Mouse (Mus musculus): ENCODE data around the gene Dync1h1. TPM values are rescaled to one million over a fixed set of nuclear protein-coding genes. Genes with fewer than 3 reads are reported as not detected.

The Dync1h1 gene
- 60.5 and 69.2 TPM in 2 replicates for polyA plus RNA-seq (2014; fragmentation: Nextera tagmentation; extraction: Ambion mirVana)

DNA sequence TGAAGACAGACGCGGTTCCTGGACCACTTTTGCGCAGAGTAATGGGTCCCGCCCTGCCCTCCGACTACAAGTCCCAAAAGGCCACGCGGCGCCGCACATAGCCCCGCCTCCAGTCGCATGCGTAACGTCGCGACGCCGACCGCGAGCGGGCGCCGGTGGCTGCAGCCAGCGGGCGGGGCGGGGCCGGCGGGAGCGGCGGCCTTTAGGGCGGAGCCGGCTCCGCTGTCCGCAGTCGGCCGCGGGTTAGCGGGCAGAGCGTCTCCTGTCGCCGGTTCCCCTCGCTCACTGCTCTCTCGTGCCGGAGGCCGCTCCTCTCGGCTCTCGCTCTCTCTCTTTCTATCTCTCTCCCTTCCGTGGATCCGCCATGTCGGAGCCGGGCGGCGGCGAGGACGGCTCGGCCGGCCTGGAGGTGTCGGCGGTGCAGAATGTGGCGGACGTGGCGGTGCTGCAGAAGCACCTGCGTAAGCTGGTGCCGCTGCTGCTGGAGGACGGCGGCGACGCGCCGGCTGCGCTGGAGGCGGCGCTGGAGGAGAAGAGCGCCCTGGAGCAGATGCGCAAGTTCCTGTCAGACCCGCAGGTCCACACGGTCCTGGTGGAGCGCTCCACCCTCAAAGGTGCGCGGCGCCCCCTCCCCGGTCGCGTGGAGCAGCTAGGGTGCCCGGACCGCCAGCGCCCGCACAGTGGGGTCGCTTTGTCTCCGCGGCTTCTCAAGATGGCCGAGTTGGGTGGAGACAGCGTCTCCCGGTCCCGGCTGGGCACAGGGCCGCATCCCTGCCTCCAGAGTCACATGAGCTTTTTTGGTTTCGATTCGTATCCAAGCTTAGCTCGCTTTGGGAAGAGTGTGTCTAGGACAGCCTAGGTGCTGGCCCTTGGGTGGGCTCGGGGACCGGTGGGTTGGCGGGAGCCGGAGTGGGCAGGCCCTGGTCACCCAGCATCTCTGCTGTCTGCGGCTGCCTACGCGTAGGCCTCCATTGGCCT, at the start of gene Dync1h1:
Dync1h1 (plus strand) TSS at position 212 of the 978 bp plus-strand sequence.
- Histone ChIP-seq H3K4me3 (ENCODE audit: low read depth, low read length) (peak within 1 kb of the TSS; percentile 99), H3K27me3 (replicated peaks; ENCODE audit: control insufficient read depth, insufficient read depth, low read length) (no peaks in the 10 kb centered on the region), H3K4me2 (ENCODE audit: low read depth, low read length) (peak within 1 kb of the TSS; percentile 78), H3K9ac (ENCODE audit: low read depth, low read length) (peak within 1 kb of the TSS; percentile 97), H3K27ac (replicated peaks; ENCODE audit: low read depth, low read length) (peak within 1 kb of the TSS; percentile 97), H3K4me1 (ENCODE audit: control insufficient read depth, insufficient read depth, low read length) (peaks cover 22% of the 10 kb centered on the region; the same call in 1 of the 2 replicates), H3K36me3 (ENCODE audit: control insufficient read depth, insufficient read depth, low read length) (0 out of 2 replicates have a peak, but pooled peaks cover 3% of the 10 kb centered on the region), H3K9me3 (ENCODE audit: control insufficient read depth, low read length) (no peaks in the 10 kb centered on the region)
- peak; percentile 96 for ATAC-seq (ENCODE audit: low read depth)
- WGBS, result 0% methylated on average over 66 of the region's 105 CpGs
- peak; percentile 96 for DNase-seq (ENCODE audit: low spot score)

DNA sequence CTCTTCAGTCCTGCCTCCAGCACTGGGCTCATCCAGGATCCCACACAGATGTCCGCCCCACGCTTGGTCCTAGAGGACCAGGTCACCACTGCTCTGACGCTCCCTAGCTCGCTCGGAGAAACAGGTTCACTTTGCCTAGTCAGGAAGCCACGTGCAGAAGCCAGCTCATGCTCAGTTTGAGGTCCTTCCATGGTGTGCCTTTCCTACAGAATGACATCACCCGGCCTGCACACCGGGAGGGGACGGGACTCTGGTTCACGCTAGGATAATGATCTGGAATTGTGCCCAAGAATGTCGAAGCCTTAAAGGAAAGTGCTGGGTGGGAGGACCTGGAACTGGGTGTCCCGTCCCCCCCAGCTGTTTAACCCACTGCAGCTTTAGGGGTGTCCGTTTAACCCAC, 49.1 kb upstream of the Dync1h1 start:
- Histone ChIP-seq H3K4me1 (ENCODE audit: control insufficient read depth, insufficient read depth, low read length) (no peaks in the 10 kb centered on the region), H3K4me2 (ENCODE audit: low read depth, low read length) (no peak overlapping the region), H3K27ac (replicated peaks; ENCODE audit: low read depth, low read length) (no peak overlapping the region), H3K27me3 (replicated peaks; ENCODE audit: control insufficient read depth, insufficient read depth, low read length) (no peaks in the 10 kb centered on the region), H3K4me3 (ENCODE audit: low read depth, low read length) (no peak overlapping the region), H3K9ac (ENCODE audit: low read depth, low read length) (no peak overlapping the region), H3K36me3 (ENCODE audit: control insufficient read depth, insufficient read depth, low read length) (peaks cover 87% of the 10 kb centered on the region), H3K9me3 (ENCODE audit: control insufficient read depth, low read length) (no peaks in the 10 kb centered on the region)
- no peak for DNase-seq (ENCODE audit: low spot score)
- ATAC-seq (ENCODE audit: low read depth), result no peak
- 77% methylated on average over 13 of the region's 13 CpGs for WGBS

DNA sequence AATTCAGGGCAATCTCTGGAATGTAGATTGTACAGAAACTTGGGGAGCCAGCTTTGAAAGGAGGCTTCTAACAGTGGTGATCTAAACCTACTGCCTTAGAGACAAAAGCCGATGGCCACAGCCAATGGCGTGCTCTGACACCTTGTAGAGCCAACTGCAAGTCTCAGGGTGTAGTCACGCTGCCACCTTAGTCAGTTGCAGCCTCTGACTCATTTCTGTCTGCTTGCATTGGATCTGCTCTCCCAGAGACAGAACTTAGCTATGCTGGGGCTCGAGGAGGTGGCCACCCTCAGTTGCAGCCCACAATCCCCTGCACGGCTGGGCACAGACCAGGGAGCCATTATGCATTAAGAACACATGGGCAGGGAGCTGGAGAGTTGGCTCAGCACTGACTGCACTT, 47.9 kb upstream of the Dync1h1 start:
- Histone ChIP-seq H3K27ac (replicated peaks; ENCODE audit: low read depth, low read length) (no peak overlapping the region), H3K4me2 (ENCODE audit: low read depth, low read length) (no peak overlapping the region), H3K9ac (ENCODE audit: low read depth, low read length) (no peak overlapping the region), H3K36me3 (ENCODE audit: control insufficient read depth, insufficient read depth, low read length) (peaks cover 88% of the 10 kb centered on the region), H3K4me1 (ENCODE audit: control insufficient read depth, insufficient read depth, low read length) (no peaks in the 10 kb centered on the region), H3K4me3 (ENCODE audit: low read depth, low read length) (no peak overlapping the region), H3K27me3 (replicated peaks; ENCODE audit: control insufficient read depth, insufficient read depth, low read length) (no peaks in the 10 kb centered on the region), H3K9me3 (ENCODE audit: control insufficient read depth, low read length) (no peaks in the 10 kb centered on the region)
- ATAC-seq (ENCODE audit: low read depth) (no peak), DNase-seq (ENCODE audit: low spot score) (no peak)
- WGBS, result 96% methylated on average over 5 of the region's 5 CpGs

DNA sequence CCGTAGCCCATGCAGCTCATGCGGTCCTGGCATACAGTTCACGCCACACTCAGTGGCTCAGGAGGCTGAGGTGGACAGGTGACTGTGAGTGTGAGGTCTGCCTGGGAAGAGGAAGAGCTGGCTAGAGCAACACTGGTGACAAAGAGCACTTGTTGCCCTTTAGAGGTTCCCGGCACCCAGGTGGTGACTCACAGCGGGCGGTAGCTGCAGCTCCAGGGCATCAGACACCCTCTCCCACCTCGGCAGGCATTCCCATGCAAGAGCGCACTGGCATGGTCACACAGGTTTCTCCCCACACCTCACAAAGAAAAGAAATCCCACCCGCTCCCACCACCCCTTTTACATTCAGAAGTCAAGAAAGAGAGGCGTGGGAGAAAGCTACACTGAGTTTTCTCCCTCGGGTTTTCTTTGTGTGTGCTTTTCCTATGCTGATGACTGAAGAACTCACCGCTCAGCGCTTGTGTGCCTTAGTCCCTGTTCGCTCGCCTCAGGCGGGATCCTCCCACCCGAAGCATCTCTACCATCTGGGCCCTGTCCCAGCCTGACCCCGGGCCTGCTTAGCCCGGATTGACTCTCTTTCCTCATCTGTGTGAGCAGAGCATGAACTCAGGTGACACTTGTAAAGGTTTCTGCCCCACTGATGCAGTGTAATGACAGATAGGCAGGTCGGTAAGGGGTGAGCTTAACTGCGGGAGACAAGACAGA, 45.6 kb upstream of the Dync1h1 start:
- no peaks in the 10 kb centered on the region for H3K27me3 ChIP-seq (replicated peaks; ENCODE audit: control insufficient read depth, insufficient read depth, low read length)
- no peak for DNase-seq (ENCODE audit: low spot score)
- H3K9me3 ChIP-seq (ENCODE audit: control insufficient read depth, low read length), result no peaks in the 10 kb centered on the region
- 86% methylated on average over 21 of the region's 21 CpGs for WGBS
- H3K4me1 ChIP-seq (ENCODE audit: control insufficient read depth, insufficient read depth, low read length), result no peaks in the 10 kb centered on the region
- H3K36me3 ChIP-seq (ENCODE audit: control insufficient read depth, insufficient read depth, low read length), result peaks cover 94% of the 10 kb centered on the region
- H3K9ac ChIP-seq (ENCODE audit: low read depth, low read length), result no peak overlapping the region
- ATAC-seq (ENCODE audit: low read depth), result no peak
- no peak overlapping the region for H3K4me3 ChIP-seq (ENCODE audit: low read depth, low read length)
- no peak overlapping the region for H3K4me2 ChIP-seq (ENCODE audit: low read depth, low read length)
- H3K27ac ChIP-seq (replicated peaks; ENCODE audit: low read depth, low read length), result no peak overlapping the region

DNA sequence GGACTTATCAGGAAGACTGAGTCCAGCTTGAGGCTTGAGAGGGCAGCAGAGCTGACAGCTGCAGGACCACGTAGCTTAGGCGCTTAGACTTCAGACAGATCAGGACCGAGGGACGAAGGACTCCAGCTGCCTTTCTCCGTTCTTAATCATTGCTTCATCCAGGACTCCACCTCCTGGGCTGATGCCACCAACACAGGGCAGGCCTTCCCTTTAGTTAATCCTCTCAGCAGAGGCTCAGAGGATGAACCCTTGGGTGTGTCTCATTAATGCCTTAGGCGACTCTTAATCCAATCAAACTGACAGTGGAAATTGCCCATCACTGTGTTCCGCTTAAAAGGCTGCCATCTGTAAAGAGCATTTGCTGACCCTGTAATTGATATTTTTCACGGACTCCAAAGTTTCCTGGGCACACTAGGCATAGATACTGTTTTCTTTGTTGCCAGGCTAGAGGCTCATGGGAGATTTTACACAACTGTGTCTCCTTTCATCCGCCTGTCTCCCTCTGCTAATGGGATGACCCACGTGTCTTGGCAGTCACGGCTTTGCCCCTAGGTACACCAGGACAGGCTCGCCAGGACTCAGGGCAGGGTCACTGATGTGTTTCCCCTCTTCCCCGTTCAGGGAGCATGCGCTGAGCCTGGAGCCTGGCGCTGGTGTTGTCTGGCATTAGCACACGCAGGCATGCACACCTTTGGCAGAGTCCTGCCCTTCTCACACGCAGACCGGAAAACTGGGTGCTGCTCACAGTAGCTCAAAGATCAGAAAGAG, 44.2 kb upstream of the Dync1h1 start:
- 68% methylated on average over 18 of the region's 18 CpGs for WGBS

DNA sequence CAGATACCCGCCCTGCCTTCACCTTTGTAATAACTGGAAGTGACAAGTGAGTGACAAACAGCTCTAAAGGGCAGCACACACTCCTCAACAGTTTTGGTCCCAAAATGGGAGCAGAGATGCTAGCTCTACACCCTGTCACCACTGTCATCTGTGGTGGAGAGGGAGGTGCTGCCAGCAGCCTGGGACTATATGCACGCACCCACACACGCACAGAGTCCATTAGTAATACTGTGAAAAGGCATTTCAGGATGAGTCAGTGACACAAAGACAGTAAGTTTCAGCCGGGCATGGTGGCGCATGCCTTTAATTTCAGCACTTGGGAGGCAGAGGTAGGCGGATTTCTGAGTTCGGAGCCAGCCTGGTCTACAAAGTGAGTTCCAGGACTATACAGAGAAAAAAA, 43.1 kb upstream of the Dync1h1 start:
- no peaks in the 10 kb centered on the region for H3K9me3 ChIP-seq (ENCODE audit: control insufficient read depth, low read length)
- peaks cover 95% of the 10 kb centered on the region for H3K36me3 ChIP-seq (ENCODE audit: control insufficient read depth, insufficient read depth, low read length)
- H3K4me3 ChIP-seq (ENCODE audit: low read depth, low read length), result no peak overlapping the region
- DNase-seq (ENCODE audit: low spot score), result no peak
- H3K27me3 ChIP-seq (replicated peaks; ENCODE audit: control insufficient read depth, insufficient read depth, low read length), result no peaks in the 10 kb centered on the region
- H3K4me1 ChIP-seq (ENCODE audit: control insufficient read depth, insufficient read depth, low read length), result no peaks in the 10 kb centered on the region
- no peak overlapping the region for H3K27ac ChIP-seq (replicated peaks; ENCODE audit: low read depth, low read length)
- 97% methylated on average over 7 of the region's 7 CpGs for WGBS
- H3K4me2 ChIP-seq (ENCODE audit: low read depth, low read length), result no peak overlapping the region
- no peak overlapping the region for H3K9ac ChIP-seq (ENCODE audit: low read depth, low read length)
- ATAC-seq (ENCODE audit: low read depth), result no peak

More for the DNA sequence above, 44.2 kb upstream of the Dync1h1 start:
- H3K9me3 ChIP-seq (ENCODE audit: control insufficient read depth, low read length), result no peaks in the 10 kb centered on the region
- no peaks in the 10 kb centered on the region for H3K27me3 ChIP-seq (replicated peaks; ENCODE audit: control insufficient read depth, insufficient read depth, low read length)
- ATAC-seq (ENCODE audit: low read depth) (peak; percentile 50; the same call in 1 of the 2 replicates), DNase-seq (ENCODE audit: low spot score) (peak; percentile 17)
- H3K9ac ChIP-seq (ENCODE audit: low read depth, low read length), result no peak overlapping the region
- H3K4me3 ChIP-seq (ENCODE audit: low read depth, low read length), result no peak overlapping the region
- no peak overlapping the region for H3K4me2 ChIP-seq (ENCODE audit: low read depth, low read length)
- H3K27ac ChIP-seq (replicated peaks; ENCODE audit: low read depth, low read length), result no peak overlapping the region
- H3K36me3 ChIP-seq (ENCODE audit: control insufficient read depth, insufficient read depth, low read length), result peaks cover 95% of the 10 kb centered on the region
- H3K4me1 ChIP-seq (ENCODE audit: control insufficient read depth, insufficient read depth, low read length), result no peaks in the 10 kb centered on the region

DNA sequence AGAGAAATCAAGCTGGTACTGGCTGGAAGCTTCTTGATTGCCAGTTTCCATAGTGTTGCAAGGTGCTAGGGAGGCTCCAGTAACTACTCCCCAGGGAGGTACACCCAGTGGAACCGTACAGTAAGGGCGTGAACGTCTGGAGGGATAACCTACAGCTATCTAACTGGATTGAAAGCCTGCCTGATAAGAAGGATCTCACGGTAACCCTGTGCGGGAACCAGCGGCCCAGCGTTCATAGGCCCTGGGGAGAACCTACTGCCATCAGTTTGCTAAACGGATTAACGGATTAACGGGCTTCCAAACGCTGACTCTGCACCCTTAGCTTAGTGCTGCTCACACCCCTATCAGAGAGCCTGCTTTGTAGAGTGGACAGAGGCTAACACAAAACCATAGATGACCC, 37.9 kb upstream of the Dync1h1 start:
- Histone ChIP-seq H3K9ac (ENCODE audit: low read depth, low read length) (no peak overlapping the region), H3K27me3 (replicated peaks; ENCODE audit: control insufficient read depth, insufficient read depth, low read length) (no peaks in the 10 kb centered on the region), H3K27ac (replicated peaks; ENCODE audit: low read depth, low read length) (no peak overlapping the region), H3K36me3 (ENCODE audit: control insufficient read depth, insufficient read depth, low read length) (peaks cover 86% of the 10 kb centered on the region), H3K4me1 (ENCODE audit: control insufficient read depth, insufficient read depth, low read length) (no peaks in the 10 kb centered on the region), H3K4me3 (ENCODE audit: low read depth, low read length) (no peak overlapping the region), H3K4me2 (ENCODE audit: low read depth, low read length) (no peak overlapping the region), H3K9me3 (ENCODE audit: control insufficient read depth, low read length) (no peaks in the 10 kb centered on the region)
- ATAC-seq (ENCODE audit: low read depth), result 0 out of 2 replicates have a peak, but pooled peaks have one; percentile 33
- WGBS, result 89% methylated on average over 11 of the region's 11 CpGs
- no peak for DNase-seq (ENCODE audit: low spot score)

DNA sequence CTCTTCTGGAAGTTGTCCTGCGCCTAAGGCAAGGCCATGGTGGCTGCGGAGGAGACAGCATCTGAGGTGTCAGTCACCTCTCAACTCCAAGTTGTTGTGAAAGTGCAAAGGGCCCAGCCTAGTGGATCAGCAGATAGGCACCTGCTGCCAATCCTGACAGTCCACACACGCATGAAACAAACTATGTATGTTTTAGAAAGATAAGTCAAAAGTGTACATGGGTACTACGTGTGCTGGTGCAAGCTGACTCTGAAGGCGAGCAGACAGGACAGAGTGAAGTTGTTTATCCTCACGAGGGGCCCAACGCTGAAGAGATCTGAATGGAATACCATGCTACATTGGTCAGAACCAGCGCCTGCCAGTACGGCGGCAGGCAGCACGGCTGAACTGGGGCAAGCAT, 36.4 kb upstream of the Dync1h1 start:
- no peaks in the 10 kb centered on the region for H3K4me1 ChIP-seq (ENCODE audit: control insufficient read depth, insufficient read depth, low read length)
- DNase-seq (ENCODE audit: low spot score), result no peak
- no peak for ATAC-seq (ENCODE audit: low read depth)
- 94% methylated on average over 11 of the region's 11 CpGs for WGBS
- H3K4me3 ChIP-seq (ENCODE audit: low read depth, low read length), result no peak overlapping the region
- H3K4me2 ChIP-seq (ENCODE audit: low read depth, low read length), result no peak overlapping the region
- peaks cover 86% of the 10 kb centered on the region for H3K36me3 ChIP-seq (ENCODE audit: control insufficient read depth, insufficient read depth, low read length)
- H3K27me3 ChIP-seq (replicated peaks; ENCODE audit: control insufficient read depth, insufficient read depth, low read length), result no peaks in the 10 kb centered on the region
- no peak overlapping the region for H3K27ac ChIP-seq (replicated peaks; ENCODE audit: low read depth, low read length)
- H3K9me3 ChIP-seq (ENCODE audit: control insufficient read depth, low read length), result no peaks in the 10 kb centered on the region
- H3K9ac ChIP-seq (ENCODE audit: low read depth, low read length), result no peak overlapping the region

Measured in embryonic facial prominence, embryonic 14.5 days (tissue).